Mouse (Mus musculus) CH12.LX (cell line): ENCODE results near the gene Atg16l1. TPM values are rescaled to one million over a fixed set of nuclear protein-coding genes. Genes with fewer than 3 reads are reported as not detected.

ENCODE experiments used
- DNase-seq: peaks from one replicate; pipeline ENCODE4 v3.0.0-alpha.2; 2013; ENCODE audit errors: extremely low read depth
- H3K27ac ChIP-seq: 2 replicates; pipeline ENCODE4 v1.5.1; 2012; ENCODE audit warnings: low read depth, mild to moderate bottlenecking, control low read depth, moderate library complexity; ENCODE audit not compliant: insufficient read depth
- H3K27me3 ChIP-seq: replicated peaks from 2 replicates; pipeline ENCODE3; 2012; ENCODE audit warnings: inconsistent platforms
- H3K36me3 ChIP-seq, 2 experiments: replicated peaks in 1 of 2; 2 replicates each; pipeline versions ENCODE3 to v1.6.1; 2012; ENCODE audit warnings: inconsistent platforms in 1 of 2, low read length in 1 of 2, mild to moderate bottlenecking in 1 of 2, mixed read lengths in 1 of 2, moderate library complexity in 1 of 2; ENCODE audit not compliant: control insufficient read depth in 1 of 2, insufficient read depth in 1 of 2
- H3K4me1 ChIP-seq, 2 experiments: 2 replicates each; pipeline ENCODE4 v1.6.1; 2012; ENCODE audit warnings: inconsistent platforms in 1 of 2, moderate library complexity in 1 of 2; ENCODE audit not compliant: insufficient read depth in 2 of 2, control insufficient read depth in 1 of 2
- H3K4me2 ChIP-seq: 2 replicates; pipeline ENCODE4 v1.6.1; 2012; ENCODE audit warnings: low read depth, mild to moderate bottlenecking, control low read depth; ENCODE audit not compliant: poor library complexity, insufficient read depth, severe bottlenecking
- H3K4me3 ChIP-seq, 3 experiments: fragments of 150-350 bp in 1 of 3; sonication (generic) in 1 of 3; replicated peaks in 1 of 3; 2 replicates each; pipeline versions ENCODE3 to v1.5.1; 2011 to 2012; ENCODE audit warnings: low read depth in 2 of 3, low read length in 2 of 3, mild to moderate bottlenecking in 2 of 3, moderate library complexity in 2 of 3, control low read depth in 1 of 3, improper control_type of control experiment in 1 of 3, inconsistent platforms in 1 of 3, mixed read lengths in 1 of 3; ENCODE audit not compliant: poor library complexity in 1 of 3
- H3K79me2 ChIP-seq: replicated peaks from 2 replicates; pipeline ENCODE4 v1.6.1; 2012; ENCODE audit warnings: mild to moderate bottlenecking, moderate library complexity; ENCODE audit not compliant: control insufficient read depth, poor library complexity, insufficient read depth, severe bottlenecking; ENCODE audit errors: extremely low read depth
- H3K9ac ChIP-seq: 2 replicates; pipeline ENCODE4 v1.6.1; 2012; ENCODE audit warnings: low read depth, mild to moderate bottlenecking, control low read depth, moderate library complexity; ENCODE audit not compliant: insufficient read depth
- H3K9me3 ChIP-seq: replicated peaks from 2 replicates; pipeline ENCODE3; 2012; ENCODE audit warnings: low read length, inconsistent platforms, mixed read lengths
- BHLHE40 ChIP-seq: IDR thresholded peaks from 2 replicates; pipeline ENCODE4 v1.6.1; 2011; ENCODE audit warnings: mild to moderate bottlenecking, low read depth, low read length, improper control_type of control experiment
- CHD2 ChIP-seq: IDR thresholded peaks from 2 replicates; pipeline ENCODE4 v1.6.1; 2011; ENCODE audit warnings: low read length, improper control_type of control experiment
- CTCF ChIP-seq, 2 experiments: IDR thresholded peaks in 1 of 2; conservative IDR thresholded peaks in 1 of 2; 2 replicates each; pipeline ENCODE4 v1.5.1; 2011 to 2012; ENCODE audit warnings: low read depth in 2 of 2, low read length in 2 of 2, improper control_type of control experiment in 1 of 2, inconsistent platforms in 1 of 2, mild to moderate bottlenecking in 1 of 2, moderate library complexity in 1 of 2
- E2F4 ChIP-seq: IDR thresholded peaks from 2 replicates; pipeline ENCODE4 v1.6.1; 2011; ENCODE audit warnings: low read depth, low read length, improper control_type of control experiment; ENCODE audit not compliant: insufficient replicate concordance
- ELF1 ChIP-seq: IDR thresholded peaks from 2 replicates; pipeline ENCODE4 v1.6.1; 2014; ENCODE audit warnings: low read depth, mild to moderate bottlenecking, inconsistent platforms, low read length, improper control_type of control experiment
- GABPA ChIP-seq: IDR thresholded peaks from 2 replicates; pipeline ENCODE4 v1.6.1; 2012; ENCODE audit warnings: low read depth, low read length, improper control_type of control experiment, inconsistent platforms; ENCODE audit not compliant: insufficient replicate concordance
- HCFC1 ChIP-seq: IDR thresholded peaks from 2 replicates; pipeline ENCODE4 v1.6.1; 2012; ENCODE audit warnings: low read depth, mild to moderate bottlenecking, inconsistent platforms, low read length, improper control_type of control experiment
- IRF4 ChIP-seq: IDR thresholded peaks from 2 replicates; pipeline ENCODE4 v1.6.1; 2014; ENCODE audit warnings: low read depth, mild to moderate bottlenecking, inconsistent platforms, low read length, improper control_type of control experiment
- JUND ChIP-seq: conservative IDR thresholded peaks from 2 replicates; pipeline ENCODE4 v1.6.1; 2011; ENCODE audit warnings: low read depth, low read length, improper control_type of control experiment
- KAT2A ChIP-seq: IDR thresholded peaks from 2 replicates; pipeline ENCODE4 v1.6.1; 2012; ENCODE audit warnings: low read length, improper control_type of control experiment, inconsistent platforms; ENCODE audit not compliant: insufficient replicate concordance
- MAZ ChIP-seq: IDR thresholded peaks from 2 replicates; pipeline ENCODE4 v1.6.1; 2012; ENCODE audit warnings: low read depth, mild to moderate bottlenecking, inconsistent platforms, low read length, improper control_type of control experiment, moderate library complexity
- NRF1 ChIP-seq: IDR thresholded peaks from 2 replicates; pipeline ENCODE4 v1.6.1; 2014; ENCODE audit warnings: low read depth, mild to moderate bottlenecking, inconsistent platforms, low read length, improper control_type of control experiment, moderate library complexity
- PAX5 ChIP-seq: IDR thresholded peaks from 2 replicates; pipeline ENCODE4 v1.6.1; 2012; ENCODE audit warnings: low read length, inconsistent platforms, mixed read lengths
- POLR2AphosphoS2 ChIP-seq: IDR thresholded peaks from 2 replicates; pipeline ENCODE4 v1.6.1; 2011; ENCODE audit warnings: low read depth, low read length, improper control_type of control experiment
- RCOR1 ChIP-seq: conservative IDR thresholded peaks from 2 replicates; pipeline ENCODE4 v1.6.1; 2012; ENCODE audit warnings: low read depth, mild to moderate bottlenecking, inconsistent platforms, low read length, improper control_type of control experiment
- SIN3A ChIP-seq: IDR thresholded peaks from 2 replicates; pipeline ENCODE4 v1.6.1; 2012; ENCODE audit warnings: low read length, improper control_type of control experiment, inconsistent platforms
- SMC3 ChIP-seq: IDR thresholded peaks from 2 replicates; pipeline ENCODE4 v1.6.1; 2011; ENCODE audit warnings: low read depth, low read length, improper control_type of control experiment
- TBP ChIP-seq: conservative IDR thresholded peaks from 2 replicates; pipeline ENCODE4 v1.6.1; 2011; ENCODE audit warnings: low read depth, low read length, improper control_type of control experiment
- UBTF ChIP-seq: IDR thresholded peaks from 2 replicates; pipeline ENCODE4 v1.6.1; 2012; ENCODE audit warnings: low read depth, mild to moderate bottlenecking, inconsistent platforms, low read length, improper control_type of control experiment, moderate library complexity
- USF2 ChIP-seq: conservative IDR thresholded peaks from 2 replicates; pipeline ENCODE4 v1.6.1; 2011; ENCODE audit warnings: low read depth, low read length, improper control_type of control experiment
- ZC3H11A ChIP-seq: IDR thresholded peaks from 2 replicates; pipeline ENCODE4 v1.6.1; 2012; ENCODE audit warnings: low read depth, mild to moderate bottlenecking, inconsistent platforms, low read length, improper control_type of control experiment
- ZNF384 ChIP-seq: IDR thresholded peaks from 2 replicates; pipeline ENCODE4 v1.6.1; 2012; ENCODE audit warnings: low read depth, low read length, improper control_type of control experiment, inconsistent platforms
- dilution Hi-C: fragments of 300-500 bp; cut with MboI; formaldehyde crosslinking; loops from 2 replicates; pipeline ENCODE4 v1.14.3; 2020; ENCODE audit warnings: low sequenced_read_pairs; ENCODE audit not compliant: extremely low pct_unique_long_range_greater_than_20kb, extremely low pct_ligation_motif_present
- in situ Hi-C: fragments of 300-500 bp; cut with MboI; formaldehyde crosslinking; loops from 3 replicates; pipeline ENCODE4 v1.14.3; 2019; ENCODE audit warnings: low sequenced_read_pairs, low pct_ligation_motif_present, low pct_unique_long_range_greater_than_20kb, mixed read lengths
- polyA plus RNA-seq: library from polyadenylated mRNA; unstranded; fragments of >175 nt; gene quantifications from 2 replicates; pipeline ENCODE4 v1.2.1, GENCODE M21; 2012; ENCODE audit warnings: low read depth; ENCODE audit not compliant: insufficient read length
- total RNA-seq, 2 experiments: library from RNA; depleted of rRNA; stranded (reverse); fragments of 300-350 nt in 1 of 2; fragments of >200 nt in 1 of 2; gene quantifications; 2 replicates each; pipeline ENCODE4 v1.2.3; 2012 to 2014

Gene Atg16l1
- total and polyA plus RNA-seq, 3 experiments, result 19.9 to 21.6 (median 19.9) TPM

- TF ChIP-seq KAT2A, result no peak
- TF ChIP-seq USF2, result no peak
- TF ChIP-seq PAX5, result no peak
- TF ChIP-seq ZC3H11A, result no peak
- TF ChIP-seq JUND, result no peak
- TF ChIP-seq E2F4, result no peak
- TF ChIP-seq CTCF (conservative IDR thresholded peaks at IDR 0.05 in 1 of 2, IDR thresholded peaks at IDR 0.05 in 1 of 2; ENCODE audit: low read depth in 2 of 2, low read length in 2 of 2), result no peak
- TF ChIP-seq HCFC1, result no peak
- H3K9ac ChIP-seq, result no peak overlapping the region
- dilution Hi-C loops (no loop called here), in situ Hi-C loops (no loop called here)
- H3K4me1 ChIP-seq, result no peaks in the 10 kb centered on the region
- no peaks in the 10 kb centered on the region for H3K27me3 ChIP-seq
- no peaks in the 10 kb centered on the region for H3K9me3 ChIP-seq
- H3K4me2 ChIP-seq, result no peak overlapping the region
- no peaks in the 10 kb centered on the region for H3K79me2 ChIP-seq
- H3K27ac ChIP-seq, result no peak overlapping the region
- no peak for DNase-seq
- peaks cover 70 to 87% of the 10 kb centered on the region in 2 experiments for H3K36me3 ChIP-seq
- no peak overlapping the region for H3K4me3 ChIP-seq
These were observed 34.0 kb downstream of the Atg16l1 start for GRCm38 (mm10) chr1:87789665-87790064.

- Histone ChIP-seq H3K27ac (no peak overlapping the region), H3K9ac (no peak overlapping the region), H3K4me2 (no peak overlapping the region), H3K79me2 (no peaks in the 10 kb centered on the region), H3K36me3 (peaks cover 50 to 78% of the 10 kb centered on the region in 2 experiments), H3K27me3 (no peaks in the 10 kb centered on the region), H3K9me3 (no peaks in the 10 kb centered on the region), H3K4me3 (no peak overlapping the region), H3K4me1 (no peaks in the 10 kb centered on the region)
- dilution Hi-C loops, result no loop called here
- no peak for DNase-seq
- TF ChIP-seq POLR2AphosphoS2 (no peak), GABPA (no peak), MAZ (no peak), CHD2 (no peak), IRF4 (no peak), NRF1 (no peak), ZC3H11A (no peak), HCFC1 (no peak), ZNF384 (no peak), KAT2A (no peak), ELF1 (no peak), SIN3A (no peak), TBP (no peak), RCOR1 (no peak), CTCF (conservative IDR thresholded peaks at IDR 0.05 in 1 of 2, IDR thresholded peaks at IDR 0.05 in 1 of 2; ENCODE audit: low read depth in 2 of 2, low read length in 2 of 2) (no peak), SMC3 (no peak), UBTF (no peak), BHLHE40 (no peak)
- in situ Hi-C loops, result no loop called here
These were observed 36.9 kb downstream of the Atg16l1 start for GRCm38 (mm10) chr1:87792438-87793137.
